Mouse (Mus musculus): ENCODE results near the gene Lrpprc.

- TF ChIP-seq CTCF (IDR thresholded peaks at IDR 0.05; ENCODE audit: low read depth) (peak; percentile 54), EP300 (IDR thresholded peaks at IDR 0.05; ENCODE audit: low read depth) (no peak)
These were observed 34.5 kb downstream of the Lrpprc start for GRCm38 (mm10) chr17:84756090-84756489.

All from liver, postnatal 0 days (tissue).